Mouse (Mus musculus) heart, embryonic 12.5 days (tissue): ENCODE measurements around the gene Pcdh9. TPM values are rescaled to one million over a fixed set of nuclear protein-coding genes. Genes with fewer than 3 reads are reported as not detected.

Experiments used
- ATAC-seq: fragments of 200-750 bp; cut with Nextera tagmentation; 2 replicates; pipeline ENCODE4 v1.8.0; 2017; ENCODE audit warnings: moderate TSS enrichment, moderate library complexity; ENCODE audit not compliant: insufficient number of reproducible peaks, low FRiP score
- H3K27ac ChIP-seq: fragments of 300-500 bp; sonication (generic); 2 replicates; pipeline ENCODE4 v1.5.1; 2016; ENCODE audit warnings: mild to moderate bottlenecking, moderate library complexity; ENCODE audit not compliant: poor library complexity, severe bottlenecking
- H3K27me3 ChIP-seq: fragments of 300-500 bp; sonication (generic); replicated peaks from 2 replicates; pipeline ENCODE4 v1.6.1; 2016; ENCODE audit warnings: mild to moderate bottlenecking, moderate library complexity
- H3K36me3 ChIP-seq: fragments of 300-500 bp; sonication (generic); 2 replicates; pipeline ENCODE4 v1.6.1; 2016; ENCODE audit warnings: mild to moderate bottlenecking, moderate library complexity
- H3K4me1 ChIP-seq: fragments of 300-500 bp; sonication (generic); replicated peaks from 2 replicates; pipeline ENCODE4 v1.6.1; 2016; ENCODE audit warnings: mild to moderate bottlenecking
- H3K4me2 ChIP-seq: fragments of 300-500 bp; sonication (generic); 2 replicates; pipeline ENCODE4 v1.6.1; 2016; ENCODE audit warnings: mild to moderate bottlenecking, moderate library complexity
- H3K4me3 ChIP-seq: fragments of 300-500 bp; sonication (generic); 2 replicates; pipeline ENCODE4 v1.5.1; 2016; ENCODE audit warnings: mild to moderate bottlenecking
- H3K9ac ChIP-seq: fragments of 300-500 bp; sonication (generic); 2 replicates; pipeline ENCODE4 v1.6.1; 2016; ENCODE audit warnings: mild to moderate bottlenecking, moderate library complexity
- H3K9me3 ChIP-seq: fragments of 300-500 bp; sonication (generic); replicated peaks from 2 replicates; pipeline ENCODE4 v1.6.1; 2016; ENCODE audit warnings: mild to moderate bottlenecking, moderate library complexity
- WGBS: fragments of 180-500 bp; shearing (Covaris S2); methylation state at CpG from one replicate; pipeline ENCODE4 v1.1.7; 2016; 5-methylcytosine and 5-hydroxymethylcytosine counted together
- polyA plus RNA-seq: library from polyadenylated mRNA; unstranded; fragments of >200 nt; fragmentation: Nextera tagmentation; extraction: Ambion mirVana; gene quantifications from 2 replicates; pipeline ENCODE4 v1.2.1, GENCODE M21; 2016

The Pcdh9 gene
- polyA plus RNA-seq, 1 experiment from 2014 or later = 10.0 TPM

DNA sequence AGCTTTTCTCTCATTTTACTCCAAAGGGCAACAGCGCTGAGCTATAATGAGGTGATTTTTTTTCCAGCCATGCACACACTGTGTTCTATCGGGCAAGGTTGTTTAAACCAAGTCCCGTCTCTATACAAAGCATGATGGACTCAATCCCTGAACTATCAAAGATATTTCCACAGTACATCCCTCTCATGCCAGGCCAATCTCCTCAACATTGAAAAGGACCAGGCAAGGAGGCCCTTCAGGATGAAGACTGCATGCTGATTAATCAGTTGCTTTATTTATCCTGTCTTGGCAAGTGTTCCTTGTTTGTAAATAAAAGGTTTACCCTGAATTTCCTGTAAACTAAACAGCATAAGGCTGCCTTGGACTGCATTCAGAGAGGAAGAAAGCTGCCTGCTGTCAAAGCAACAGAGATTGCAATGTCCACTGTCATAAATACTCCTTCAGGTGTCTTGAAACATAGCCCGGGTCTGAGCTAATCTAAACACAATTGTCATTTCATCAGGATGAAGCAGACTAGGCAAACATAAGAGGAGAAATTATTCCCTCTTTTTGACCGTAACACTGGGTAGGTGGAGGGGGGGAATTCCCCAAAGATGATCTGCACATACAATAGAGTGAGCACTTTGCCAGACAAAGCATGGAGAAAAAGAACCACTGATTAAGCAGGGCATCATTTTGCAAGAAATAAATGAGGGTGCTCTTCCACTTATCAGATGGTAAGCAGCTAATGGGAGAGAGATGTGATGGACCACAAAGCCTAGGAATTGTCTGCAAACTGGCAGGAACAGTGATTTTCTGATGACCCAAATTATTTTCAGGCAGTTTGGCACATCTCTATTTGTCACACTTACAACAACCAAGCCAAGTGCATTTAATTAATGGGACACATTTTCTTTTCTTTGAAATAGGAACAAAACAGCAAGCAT lies 822.8 kb downstream of the Pcdh9 start:
- ATAC-seq = no peak
- WGBS = 71% methylated on average over 5 of the region's 5 CpGs
- H3K4me1 ChIP-seq = 0 out of 2 replicates have a peak, but pooled peaks cover 2% of the 10 kb centered on the region

GRCm38 (mm10) chr14:93066732-93067410 lies 823.6 kb downstream of the Pcdh9 start:
- H3K27ac ChIP-seq = no peak overlapping the region
- H3K36me3 ChIP-seq = no peaks in the 10 kb centered on the region
- no peak overlapping the region for H3K9ac ChIP-seq
- H3K9me3 ChIP-seq = no peaks in the 10 kb centered on the region
- H3K4me3 ChIP-seq = no peak overlapping the region
- 69% methylated on average over 8 of the region's 8 CpGs for WGBS
- H3K4me1 ChIP-seq = 0 out of 2 replicates have a peak, but pooled peaks cover 2% of the 10 kb centered on the region
- no peak for ATAC-seq
- H3K27me3 ChIP-seq = no peaks in the 10 kb centered on the region
- H3K4me2 ChIP-seq = no peak overlapping the region

More for the DNA sequence above, 822.8 kb downstream of the Pcdh9 start:
- Histone ChIP-seq H3K27me3 (no peaks in the 10 kb centered on the region), H3K36me3 (no peaks in the 10 kb centered on the region), H3K9ac (no peak overlapping the region), H3K4me3 (no peak overlapping the region), H3K9me3 (no peaks in the 10 kb centered on the region), H3K4me2 (no peak overlapping the region), H3K27ac (no peak overlapping the region; the same call in 1 of the 2 replicates)

- Histone ChIP-seq H3K27ac (no peak overlapping the region), H3K9me3 (no peaks in the 10 kb centered on the region), H3K27me3 (no peaks in the 10 kb centered on the region), H3K4me1 (no peaks in the 10 kb centered on the region), H3K9ac (no peak overlapping the region), H3K4me3 (no peak overlapping the region), H3K4me2 (no peak overlapping the region), H3K36me3 (no peaks in the 10 kb centered on the region)
- ATAC-seq = no peak
- 65% methylated on average over 5 of the region's 5 CpGs for WGBS
Observed at GRCm38 (mm10) chr14:93061824-93062620, 828.5 kb downstream of the Pcdh9 start.

- no peaks in the 10 kb centered on the region for H3K36me3 ChIP-seq
- H3K9me3 ChIP-seq = no peaks in the 10 kb centered on the region
- WGBS = 80% methylated on average over 6 of the region's 6 CpGs
- no peak overlapping the region for H3K27ac ChIP-seq
- H3K9ac ChIP-seq = no peak overlapping the region
- H3K27me3 ChIP-seq = no peaks in the 10 kb centered on the region
- ATAC-seq = no peak
- H3K4me1 ChIP-seq = no peaks in the 10 kb centered on the region
- H3K4me3 ChIP-seq = no peak overlapping the region
- no peak overlapping the region for H3K4me2 ChIP-seq
Observed at GRCm38 (mm10) chr14:93058799-93059198, 831.7 kb downstream of the Pcdh9 start.

GRCm38 (mm10) chr14:93055997-93056396 lies 834.5 kb downstream of the Pcdh9 start:
- ATAC-seq = no peak
- 72% methylated on average over 3 of the region's 3 CpGs for WGBS
- Histone ChIP-seq H3K27ac (no peak overlapping the region), H3K27me3 (no peaks in the 10 kb centered on the region), H3K4me2 (no peak overlapping the region), H3K9ac (no peak overlapping the region), H3K4me1 (no peaks in the 10 kb centered on the region), H3K36me3 (no peaks in the 10 kb centered on the region), H3K9me3 (no peaks in the 10 kb centered on the region), H3K4me3 (no peak overlapping the region)

DNA sequence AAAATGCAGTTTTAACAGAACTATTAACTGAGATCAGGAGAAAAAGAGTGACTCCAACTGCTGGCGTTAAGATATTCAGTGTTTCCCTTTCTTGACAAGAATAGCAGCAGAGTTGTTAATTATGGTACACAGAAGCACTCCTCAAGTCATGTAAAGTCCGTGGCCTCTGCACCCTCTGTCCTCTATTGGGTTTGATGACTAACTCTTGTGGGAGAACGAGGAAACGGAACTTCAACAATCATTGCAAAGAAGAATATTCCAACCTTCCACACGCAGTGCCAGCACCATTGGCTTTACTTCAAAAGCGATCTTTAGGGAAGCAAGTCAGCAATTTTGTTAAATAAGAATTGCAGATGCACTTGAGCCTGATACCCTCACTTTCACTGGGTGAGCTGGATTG lies 849.9 kb downstream of the Pcdh9 start:
- no peaks in the 10 kb centered on the region for H3K36me3 ChIP-seq
- H3K27ac ChIP-seq = no peak overlapping the region
- H3K4me3 ChIP-seq = no peak overlapping the region
- ATAC-seq = no peak
- H3K27me3 ChIP-seq = no peaks in the 10 kb centered on the region
- H3K9me3 ChIP-seq = no peaks in the 10 kb centered on the region
- H3K4me2 ChIP-seq = no peak overlapping the region
- H3K9ac ChIP-seq = no peak overlapping the region
- 71% methylated on average over 6 of the region's 6 CpGs for WGBS
- no peaks in the 10 kb centered on the region for H3K4me1 ChIP-seq

- WGBS = 61% methylated on average over 8 of the region's 8 CpGs
- ATAC-seq = no peak
- no peak overlapping the region for H3K27ac ChIP-seq
- H3K27me3 ChIP-seq = no peaks in the 10 kb centered on the region
- no peak overlapping the region for H3K4me3 ChIP-seq
- H3K36me3 ChIP-seq = no peaks in the 10 kb centered on the region
- H3K4me1 ChIP-seq = no peaks in the 10 kb centered on the region
- no peak overlapping the region for H3K4me2 ChIP-seq
- no peaks in the 10 kb centered on the region for H3K9me3 ChIP-seq
- H3K9ac ChIP-seq = no peak overlapping the region
Observed at GRCm38 (mm10) chr14:93039326-93040221, 850.9 kb downstream of the Pcdh9 start.

GRCm38 (mm10) chr14:93009147-93010064 lies 881.1 kb downstream of the Pcdh9 start:
- ATAC-seq = no peak
- no peaks in the 10 kb centered on the region for H3K4me1 ChIP-seq
- 81% methylated on average over 5 of the region's 5 CpGs for WGBS

More at GRCm38 (mm10) chr14:93009147-93010064, 881.1 kb downstream of the Pcdh9 start:
- H3K27me3 ChIP-seq = no peaks in the 10 kb centered on the region
- no peak overlapping the region for H3K4me2 ChIP-seq
- no peaks in the 10 kb centered on the region for H3K9me3 ChIP-seq
- H3K9ac ChIP-seq = no peak overlapping the region
- H3K36me3 ChIP-seq = no peaks in the 10 kb centered on the region
- no peak overlapping the region for H3K27ac ChIP-seq
- H3K4me3 ChIP-seq = no peak overlapping the region
